Mouse (Mus musculus) thymus, adult 18-20 months (tissue): ENCODE measurements around the gene D930020B18Rik.
A peak's percentile ranks its signal among the peaks of the same experiment; 100 is the strongest.

ENCODE experiments used
- DNase-seq, 2 experiments: peaks; one replicate each; pipeline ENCODE4 v3.0.0; 2022; ENCODE audit warnings: mixed read lengths in 2 of 2

D930020B18Rik gene

DNA sequence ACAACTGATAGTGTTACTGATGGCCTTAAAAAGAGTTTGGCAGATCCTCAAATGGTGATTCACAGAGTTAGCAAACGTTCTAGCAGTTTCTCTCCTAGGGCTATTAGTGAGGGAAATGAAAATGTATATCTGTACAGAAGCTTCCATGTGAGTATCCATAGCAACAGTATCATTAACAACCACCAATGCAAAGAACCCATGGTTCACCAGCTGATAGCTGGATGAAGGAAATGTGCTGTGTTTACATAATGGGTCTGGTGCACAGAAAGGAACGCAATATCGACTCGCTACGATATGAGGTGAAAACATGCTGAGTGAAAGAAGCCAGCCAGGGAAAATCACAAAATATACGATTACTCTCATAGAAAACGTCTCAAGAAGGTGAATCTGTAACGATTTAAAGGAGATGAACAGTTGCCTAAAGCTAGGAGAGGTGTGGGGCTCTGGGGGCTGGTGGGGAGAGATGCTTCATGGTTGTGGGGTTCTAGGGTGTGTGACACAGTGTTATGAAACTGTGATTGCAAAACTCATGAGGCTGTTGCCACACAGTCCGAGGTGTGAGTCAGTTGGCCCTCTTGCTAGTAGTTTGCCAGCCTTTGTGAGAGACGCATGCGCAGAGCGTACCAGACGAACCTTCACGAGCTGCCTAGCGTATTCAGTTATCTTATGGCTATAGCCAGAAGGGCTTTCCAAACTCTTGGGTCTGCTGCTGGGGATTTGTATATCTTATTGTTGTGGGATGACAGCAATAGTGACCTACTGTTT is 64.2 kb downstream of the D930020B18Rik start:
- no peak for DNase-seq

DNA sequence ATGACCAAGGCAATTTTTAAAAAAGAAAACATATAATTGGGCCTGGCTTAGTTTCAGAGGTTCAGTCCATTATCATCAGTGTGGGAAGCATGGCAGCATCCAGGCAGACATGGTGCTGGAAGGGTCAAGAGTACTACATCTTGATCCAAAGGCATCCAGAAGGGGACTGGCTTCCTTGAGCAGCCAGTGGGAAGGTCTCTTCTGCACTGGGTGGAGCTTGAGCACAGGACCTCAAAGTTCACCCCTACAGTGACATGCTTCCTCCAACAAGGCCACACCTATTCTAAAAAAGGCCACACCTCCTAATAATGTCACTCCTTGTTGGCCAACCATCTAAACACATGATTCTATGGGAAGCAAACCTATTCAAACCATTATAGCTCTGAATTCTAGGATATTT is 75.5 kb downstream of the D930020B18Rik start:
- DNase-seq, result no peak

- no peak for DNase-seq
Measured at GRCm38 (mm10) chr10:121718896-121719585, 77.7 kb downstream of the D930020B18Rik start.

DNA sequence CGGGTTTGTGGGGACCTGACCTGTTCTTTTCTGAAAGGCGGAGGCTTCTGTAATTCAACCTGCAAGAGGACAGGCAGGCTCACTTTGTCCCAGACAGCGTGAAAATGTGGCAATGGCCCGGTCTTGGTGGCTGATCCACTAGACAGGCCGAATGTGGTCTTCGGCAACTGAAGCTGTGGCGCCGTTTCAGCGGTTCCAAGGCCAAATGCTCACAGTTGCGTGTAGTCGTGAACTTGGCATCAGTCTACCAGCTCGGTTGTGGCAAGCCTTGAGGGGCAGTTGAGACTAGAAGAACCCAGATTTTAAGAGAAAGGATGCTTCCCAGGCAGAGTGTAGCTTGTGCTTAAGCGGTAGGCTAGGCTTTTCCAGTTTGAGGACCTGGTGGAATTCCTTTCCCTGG is 79.3 kb downstream of the D930020B18Rik start:
- DNase-seq, result no peak

- no peak for DNase-seq
Measured at GRCm38 (mm10) chr10:121726505-121726904, 85.1 kb downstream of the D930020B18Rik start.

DNA sequence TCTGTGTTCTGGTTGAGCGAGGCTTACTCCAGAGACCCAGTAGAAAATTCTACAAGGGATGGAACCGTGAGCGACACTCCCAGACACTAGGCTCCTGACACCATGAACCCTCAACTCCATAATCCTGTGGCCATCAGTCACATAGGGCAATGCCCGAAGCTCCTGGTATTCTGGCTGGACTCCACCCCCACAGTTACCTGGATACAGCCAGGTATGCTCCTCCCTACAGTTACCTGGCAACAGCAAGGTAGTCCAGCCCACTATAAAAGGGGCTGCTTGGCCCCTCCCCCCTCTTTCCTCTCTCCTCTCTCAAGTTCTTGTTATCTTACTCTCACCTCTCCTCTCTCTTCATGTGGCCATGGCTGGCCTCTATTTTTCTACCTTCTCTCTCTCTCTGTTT is 85.8 kb downstream of the D930020B18Rik start:
- no peak for DNase-seq

- no peak for DNase-seq
Measured at GRCm38 (mm10) chr10:121728226-121728625, 86.8 kb downstream of the D930020B18Rik start.

DNA sequence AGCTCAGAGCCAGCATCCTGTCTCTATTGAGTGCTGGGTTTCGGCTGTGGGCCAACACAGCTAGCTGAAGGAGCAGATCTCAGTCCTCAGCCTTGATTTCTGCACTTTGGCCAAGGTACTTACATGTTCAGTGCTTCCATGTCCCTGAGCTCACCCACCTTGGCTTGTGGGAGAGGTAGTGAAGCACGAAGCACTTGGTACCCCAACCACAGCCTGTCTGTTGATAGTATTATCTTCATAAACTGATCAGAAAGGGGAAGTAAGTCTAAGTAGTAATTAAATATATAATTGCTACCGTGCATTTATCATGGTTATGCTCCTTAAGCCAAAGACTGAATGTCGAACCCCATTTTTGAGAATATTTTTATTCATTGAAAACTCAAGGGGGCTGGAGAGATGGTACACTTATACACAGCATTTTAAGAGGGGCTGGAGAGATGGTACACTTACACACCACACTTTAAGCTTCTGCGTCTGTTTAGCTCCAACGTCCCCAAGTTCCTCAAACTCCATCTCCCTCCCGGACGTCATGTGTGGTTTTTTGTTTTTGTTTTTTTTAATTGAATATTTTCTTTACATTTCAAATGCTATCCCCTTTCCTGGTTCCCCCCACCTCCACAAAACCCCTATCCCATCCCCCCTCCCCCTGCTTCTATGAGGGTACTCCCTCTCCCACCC is 89.8 kb downstream of the D930020B18Rik start:
- no peak for DNase-seq

GRCm38 (mm10) chr10:121732542-121732941 is 91.2 kb downstream of the D930020B18Rik start:
- no peak for DNase-seq

GRCm38 (mm10) chr10:121737256-121737655 is 95.9 kb downstream of the D930020B18Rik start:
- DNase-seq, result no peak

DNA sequence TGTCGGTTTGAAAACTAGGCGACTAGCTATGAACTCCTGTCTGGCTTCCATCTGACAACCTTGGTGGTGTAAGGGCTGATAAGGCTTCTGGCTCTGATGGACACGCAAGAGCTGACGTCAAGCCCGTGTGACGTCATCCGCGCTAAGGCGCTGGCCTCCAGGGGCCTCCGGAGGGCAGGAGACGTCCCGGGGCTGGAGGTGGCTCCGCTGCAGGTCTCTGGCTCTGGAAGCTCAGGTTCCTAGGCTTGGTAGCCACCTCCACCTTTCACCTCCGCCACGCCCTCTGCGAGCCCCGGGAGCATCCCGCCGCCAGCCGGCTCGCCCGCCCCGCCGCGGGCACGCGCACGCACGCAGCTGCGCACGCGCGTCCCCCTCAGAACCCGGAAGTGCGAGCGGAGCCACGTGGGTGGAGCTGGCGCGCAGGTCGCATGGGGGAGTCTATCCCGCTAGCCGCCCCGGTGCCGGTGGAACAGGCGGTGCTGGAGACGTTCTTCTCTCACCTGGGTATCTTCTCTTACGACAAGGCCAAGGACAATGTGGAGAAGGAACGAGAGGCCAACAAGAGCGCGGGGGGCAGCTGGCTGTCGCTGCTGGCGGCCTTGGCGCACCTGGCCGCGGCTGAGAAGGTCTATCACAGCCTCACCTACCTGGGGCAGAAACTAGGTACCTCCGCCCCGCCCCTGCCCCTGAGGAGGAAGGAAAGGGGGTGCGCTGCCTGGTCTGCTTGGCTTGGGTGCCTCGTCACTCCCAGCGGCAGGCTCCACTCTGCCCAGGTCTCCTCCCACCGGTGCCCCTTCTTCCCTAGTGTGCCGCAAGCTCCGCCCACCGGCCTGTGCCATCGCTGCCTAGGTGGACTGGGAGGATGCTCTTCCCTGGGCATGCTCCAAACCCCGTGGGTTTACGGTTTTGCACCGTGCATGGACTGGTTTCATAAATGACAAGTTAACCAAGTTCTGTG is 98.4 kb downstream of the D930020B18Rik start, which contains the start of gene BC048403:
Gene BC048403, plus strand, starts transcription at position 390 of the 958 bp plus-strand sequence.
- DNase-seq, result peak; percentile 76

GRCm38 (mm10) chr10:121742336-121742735 is 100.9 kb downstream of the D930020B18Rik start:
- no peak for DNase-seq
